Mouse (Mus musculus) gastrocnemius, postnatal 4 days (tissue): ENCODE results near the gene Tecpr2. TPM values are rescaled to one million over a fixed set of nuclear protein-coding genes. Genes with fewer than 3 reads are reported as not detected.

ENCODE experiments used
- DNase-seq, 2 experiments: peaks; one replicate each; pipeline ENCODE4 v3.0.0; 2021 to 2022; ENCODE audit warnings: low spot score in 2 of 2, mixed read lengths in 2 of 2
- total RNA-seq, 2 experiments: library from RNA; stranded (reverse); gene quantifications; 2 replicates each; pipeline ENCODE4 v1.2.3; 2021

Tecpr2 gene
- total RNA-seq, 2 experiments from 2014 or later: 4.8 to 5.4 TPM

- DNase-seq: no peak
These were observed 51.8 kb downstream of the Tecpr2 start for GRCm38 (mm10) chr12:110940869-110941268.

DNA sequence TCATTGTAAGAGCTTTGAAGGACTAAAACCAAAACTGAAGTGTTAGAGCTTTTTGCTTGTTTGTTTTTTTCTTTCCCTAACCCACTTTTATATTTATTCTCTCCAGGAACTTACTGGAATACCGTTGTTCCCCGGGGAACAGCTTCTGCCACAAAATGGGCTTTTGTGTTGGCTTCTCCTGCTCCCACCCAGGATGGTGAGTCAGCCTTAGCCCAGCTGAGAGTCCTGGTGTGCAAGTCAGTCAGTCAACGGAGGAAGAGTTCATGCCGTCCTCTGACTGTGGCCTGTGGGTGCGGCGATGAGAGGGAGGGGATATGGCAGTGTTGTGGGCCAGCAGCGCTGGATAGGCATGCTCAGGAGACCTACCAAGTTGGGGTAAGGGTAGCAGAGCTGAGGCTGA lies 57.2 kb downstream of the Tecpr2 start:
- DNase-seq: no peak

DNA sequence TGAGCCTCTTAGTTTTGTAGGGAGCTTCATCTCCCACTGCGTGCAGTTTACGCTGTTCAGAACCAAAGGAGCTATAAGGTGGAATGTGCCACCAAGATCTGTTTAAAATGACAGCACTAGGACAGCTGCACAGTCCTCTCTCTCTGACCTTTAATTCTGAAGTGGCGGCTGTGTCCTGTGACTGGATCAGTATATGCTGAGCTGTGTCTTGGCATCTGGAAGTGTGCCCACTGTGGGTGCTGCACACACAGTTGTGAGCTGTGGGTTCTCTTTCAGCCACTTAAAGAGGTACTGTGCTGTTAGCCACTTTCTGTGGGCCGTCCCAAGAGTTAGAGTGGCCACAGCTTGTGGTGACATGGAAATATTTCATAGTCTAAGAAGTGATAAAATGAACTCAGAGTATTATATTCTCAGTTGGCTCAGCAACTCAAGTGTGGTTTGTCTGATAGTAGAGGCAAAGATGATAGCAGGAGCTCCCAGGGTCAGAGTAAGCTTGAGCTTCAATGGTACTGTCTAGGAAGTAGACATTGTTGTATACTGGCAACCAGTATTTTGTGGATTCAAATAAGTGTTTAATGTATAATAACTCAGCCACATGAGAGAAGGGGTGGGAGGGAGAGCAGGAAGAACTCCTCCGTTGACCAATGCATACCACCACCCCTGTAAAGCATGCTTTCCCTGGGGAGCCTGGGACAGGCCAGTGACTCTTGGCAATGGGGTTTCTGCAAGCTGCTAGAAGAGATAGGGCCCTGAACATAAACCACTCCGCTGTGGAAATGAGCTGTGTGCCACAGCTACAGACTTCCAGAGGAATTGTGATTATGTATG lies 59.2 kb downstream of the Tecpr2 start:
- DNase-seq: no peak

DNA sequence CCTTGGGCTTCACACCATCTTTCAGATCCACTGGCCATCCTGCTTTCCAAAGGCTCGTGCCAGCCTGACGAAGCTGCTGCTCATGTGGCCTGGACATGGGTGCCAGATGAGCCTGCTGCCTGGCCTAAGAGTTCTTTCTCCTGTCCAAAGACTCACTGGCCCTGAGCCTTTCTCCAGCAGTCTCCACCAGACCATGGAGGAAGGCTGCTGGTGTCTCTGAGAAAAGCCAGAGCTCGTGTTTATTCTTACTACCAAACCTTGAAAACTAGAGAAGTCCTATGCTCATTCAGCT lies 59.8 kb downstream of the Tecpr2 start:
- no peak for DNase-seq

DNA sequence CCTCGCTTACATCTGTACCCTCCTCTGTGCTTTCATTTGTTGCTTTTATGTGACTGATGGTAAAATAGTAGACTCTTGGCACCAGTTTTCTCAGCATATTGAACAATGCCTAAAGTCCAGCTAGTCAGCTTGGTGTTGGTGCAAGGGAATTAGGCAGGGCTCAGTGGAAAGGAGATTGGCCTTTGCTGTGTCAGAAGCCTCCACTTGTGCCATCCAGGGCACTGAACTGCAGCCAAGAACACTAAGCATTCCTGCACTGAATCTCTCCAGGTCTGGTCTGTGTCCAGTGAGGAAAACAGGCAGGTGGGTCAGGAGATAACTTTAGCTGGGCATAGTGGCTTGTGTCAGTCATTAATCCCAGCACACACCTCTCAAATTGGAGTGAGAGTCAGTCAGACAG lies 60.3 kb downstream of the Tecpr2 start:
- no peak for DNase-seq

GRCm38 (mm10) chr12:110950151-110950550 lies 61.1 kb downstream of the Tecpr2 start:
- no peak for DNase-seq

DNA sequence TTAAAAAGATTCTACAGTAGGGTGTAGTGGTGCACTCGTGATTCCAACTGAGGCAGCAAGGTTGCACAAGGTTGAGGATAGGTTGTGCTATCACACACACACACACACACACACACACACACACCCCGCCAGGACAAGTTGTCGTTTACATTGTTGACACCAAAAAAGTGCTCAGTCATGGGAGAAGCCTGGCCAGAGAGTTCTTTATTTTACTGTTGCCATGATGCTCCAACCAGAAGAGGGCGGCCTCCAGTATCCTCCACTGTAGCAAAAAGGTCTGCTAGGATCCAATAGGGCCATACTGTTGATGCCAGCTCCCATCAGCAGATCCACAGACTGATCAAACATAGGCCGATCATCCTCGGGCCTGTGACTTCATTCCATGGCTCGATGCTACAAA lies 62.2 kb downstream of the Tecpr2 start:
- no peak for DNase-seq

GRCm38 (mm10) chr12:110952628-110953385 lies 63.7 kb downstream of the Tecpr2 start:
- no peak for DNase-seq

DNA sequence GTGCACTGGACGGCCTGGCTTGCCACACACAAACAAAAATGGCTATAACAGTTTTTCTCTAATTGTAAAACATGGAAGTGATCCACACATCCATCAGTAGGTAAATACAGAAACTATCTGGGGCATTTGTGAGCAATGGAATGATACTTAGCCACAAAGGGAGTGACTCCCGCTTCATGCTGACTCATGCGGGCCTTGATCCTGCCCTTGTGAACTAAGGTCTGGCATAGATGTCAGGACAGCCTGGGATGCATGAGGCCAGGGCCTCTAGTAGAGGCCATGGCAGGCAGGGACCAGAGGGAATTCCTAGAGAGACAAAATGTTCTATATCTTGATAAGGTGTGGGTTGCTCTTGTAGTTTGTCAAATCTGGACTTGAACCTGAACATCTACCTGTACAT lies 64.4 kb downstream of the Tecpr2 start:
- DNase-seq: no peak

DNA sequence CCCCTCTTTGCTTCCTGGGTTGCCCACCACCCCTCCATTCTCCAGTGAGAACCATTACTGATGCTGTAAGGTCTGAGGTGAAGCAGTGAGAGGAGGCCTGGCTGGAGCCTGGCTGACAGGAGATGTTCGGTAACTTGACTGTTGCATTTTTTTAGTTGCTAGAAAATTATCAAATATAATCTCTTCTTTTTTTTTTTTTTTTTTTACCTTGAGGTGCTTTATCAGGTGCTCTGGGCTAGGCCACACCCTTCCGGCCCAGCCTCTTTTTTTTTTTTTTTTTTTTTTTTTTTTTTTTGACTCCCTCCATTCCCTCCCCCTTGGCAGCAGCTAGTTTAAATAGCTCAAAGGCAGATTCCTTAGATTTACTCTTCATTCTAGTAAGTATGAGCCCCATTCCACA lies 64.8 kb downstream of the Tecpr2 start:
- no peak for DNase-seq

- DNase-seq: no peak
These were observed 65.4 kb downstream of the Tecpr2 start for GRCm38 (mm10) chr12:110954351-110954991.

DNA sequence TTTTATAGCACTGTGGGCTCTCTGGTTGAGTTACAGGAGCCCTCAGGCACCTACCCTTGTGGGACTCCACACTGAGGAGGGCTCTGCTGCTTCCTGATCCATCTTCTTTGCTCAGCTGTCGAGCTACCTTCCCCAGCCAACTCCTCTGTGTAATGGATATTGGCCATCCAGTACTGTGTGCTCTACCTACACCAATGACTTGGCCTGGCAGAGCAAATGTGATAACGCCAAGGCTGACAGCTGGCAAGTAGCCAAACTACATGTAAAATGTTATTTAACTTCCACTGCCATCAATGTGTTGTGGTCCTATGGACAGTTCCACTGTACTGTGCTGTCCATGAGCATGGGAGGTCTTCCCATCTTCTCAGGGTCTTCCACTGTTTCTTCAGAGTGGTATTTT lies 72.9 kb downstream of the Tecpr2 start:
- no peak for DNase-seq

GRCm38 (mm10) chr12:110965500-110965899 lies 76.4 kb downstream of the Tecpr2 start:
- DNase-seq: no peak

- no peak for DNase-seq
These were observed 77.0 kb downstream of the Tecpr2 start for GRCm38 (mm10) chr12:110966079-110966478.

- no peak for DNase-seq
These were observed 78.1 kb downstream of the Tecpr2 start for GRCm38 (mm10) chr12:110967146-110967545.

GRCm38 (mm10) chr12:110970408-110970807 lies 81.3 kb downstream of the Tecpr2 start:
- no peak for DNase-seq

DNA sequence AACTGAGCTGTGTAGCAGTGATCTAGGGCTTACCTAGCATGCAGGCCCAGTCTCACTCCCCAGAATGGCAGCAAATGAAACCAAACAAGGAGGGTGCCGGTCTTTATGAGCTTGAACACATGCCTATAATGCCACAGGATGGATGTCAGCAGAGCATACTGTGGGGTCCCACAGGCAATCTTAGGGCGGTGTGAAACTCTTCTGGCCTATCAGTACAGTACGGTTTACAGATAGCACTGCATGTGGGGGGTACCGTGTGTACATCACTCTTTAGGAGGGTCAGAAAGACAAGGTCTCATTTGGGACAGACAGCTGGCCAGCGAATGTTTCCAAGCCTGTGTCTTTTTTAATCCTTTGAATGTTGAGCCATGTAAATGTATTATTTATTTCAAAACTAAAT lies 82.9 kb downstream of the Tecpr2 start:
- DNase-seq: no peak

GRCm38 (mm10) chr12:110973829-110974228 lies 84.8 kb downstream of the Tecpr2 start:
- DNase-seq: no peak

- DNase-seq: no peak
These were observed 85.2 kb downstream of the Tecpr2 start for GRCm38 (mm10) chr12:110974295-110974694.

- DNase-seq: no peak
These were observed 85.7 kb downstream of the Tecpr2 start for GRCm38 (mm10) chr12:110974726-110975125.

- no peak for DNase-seq
These were observed 86.3 kb downstream of the Tecpr2 start for GRCm38 (mm10) chr12:110975385-110975784.

DNA sequence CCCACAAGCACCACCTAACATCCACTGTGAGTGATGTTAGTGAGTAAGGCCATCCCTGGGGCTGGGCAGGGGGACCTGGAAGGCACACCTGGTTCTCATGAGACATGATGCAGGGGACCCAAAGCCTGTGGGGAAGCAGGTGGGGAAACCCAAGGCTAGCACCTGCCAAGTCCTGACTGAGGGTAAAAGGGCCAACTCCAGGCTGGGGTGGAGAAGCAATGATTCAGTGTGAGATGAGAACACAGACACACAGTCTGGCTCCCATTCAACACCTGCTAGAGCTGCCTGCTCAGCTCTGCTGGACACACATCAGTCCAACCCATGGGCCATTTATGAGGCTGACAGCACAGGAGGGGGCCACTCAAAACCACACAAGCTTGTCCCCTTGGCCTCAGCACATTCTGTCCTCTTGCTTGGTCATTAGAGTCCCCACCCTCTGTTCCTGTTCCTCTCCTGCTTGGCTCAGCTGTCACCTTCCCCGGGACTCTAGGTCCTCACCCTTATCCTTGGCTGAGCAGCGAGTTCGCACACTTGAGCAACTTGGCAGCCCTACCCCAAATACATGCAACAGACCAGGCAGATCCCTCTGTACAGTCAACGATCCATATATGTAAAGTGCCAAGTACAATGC lies 86.9 kb downstream of the Tecpr2 start:
- no peak for DNase-seq
